Mouse (Mus musculus): ENCODE measurements around the gene Aldoc.
A peak's percentile ranks its signal among the peaks of the same experiment; 100 is the strongest.

Gene Aldoc

GRCm38 (mm10) chr11:78363309-78364007 is 40.7 kb downstream of the Aldoc start:
- DNase-seq, result no peak

GRCm38 (mm10) chr11:78364103-78364502 is 41.3 kb downstream of the Aldoc start:
- DNase-seq, result no peak

GRCm38 (mm10) chr11:78367456-78368225 is 44.9 kb downstream of the Aldoc start:
- DNase-seq, result no peak

- DNase-seq, result peak; percentile 47 to 64
Measured at GRCm38 (mm10) chr11:78370389-78370788, 47.6 kb downstream of the Aldoc start.

- DNase-seq, result no peak
Measured at GRCm38 (mm10) chr11:78371711-78372110, 48.9 kb downstream of the Aldoc start.

- no peak for DNase-seq
Measured at GRCm38 (mm10) chr11:78372166-78372565, 49.4 kb downstream of the Aldoc start.

GRCm38 (mm10) chr11:78372610-78373009 is 49.8 kb downstream of the Aldoc start:
- DNase-seq, result no peak

- DNase-seq, result no peak
Measured at GRCm38 (mm10) chr11:78374147-78374546, 51.4 kb downstream of the Aldoc start.
